Mouse (Mus musculus) liver, adult 2 months (tissue): ENCODE results near the gene Mcm8. TPM values are rescaled to one million over a fixed set of nuclear protein-coding genes. Genes with fewer than 3 reads are reported as not detected.

Experiments
- DNase-seq: peaks from one replicate; pipeline ENCODE4 v3.0.0-alpha.2; 2011; ENCODE audit warnings: low read depth, low spot score; ENCODE audit errors: extremely low read depth
- H3K27ac ChIP-seq: fragments of 200-500 bp; replicated peaks from 2 replicates; pipeline ENCODE4 v1.5.1; 2012; ENCODE audit warnings: low read depth, mild to moderate bottlenecking, control low read depth, inconsistent platforms, low read length; ENCODE audit not compliant: insufficient read depth
- H3K27me3 ChIP-seq: fragments of 200-500 bp; 2 replicates; pipeline ENCODE4 v1.6.1; 2012; ENCODE audit warnings: mild to moderate bottlenecking, moderate library complexity, low read length, inconsistent platforms; ENCODE audit not compliant: control insufficient read depth, insufficient read depth
- H3K36me3 ChIP-seq: fragments of 200-500 bp; 2 replicates; pipeline ENCODE4 v1.6.1; 2012; ENCODE audit warnings: low read length, inconsistent platforms; ENCODE audit not compliant: control insufficient read depth, insufficient read depth
- H3K4me1 ChIP-seq: fragments of 200-500 bp; 2 replicates; pipeline ENCODE4 v1.6.1; 2011; ENCODE audit warnings: low read length; ENCODE audit not compliant: control insufficient read depth, insufficient read depth
- H3K4me3 ChIP-seq: fragments of 200-500 bp; 2 replicates; pipeline ENCODE4 v1.5.1; 2011; ENCODE audit warnings: low read depth, mild to moderate bottlenecking, control low read depth, low read length, moderate library complexity; ENCODE audit not compliant: insufficient read depth
- H3K79me2 ChIP-seq: fragments of 200-500 bp; 2 replicates; pipeline ENCODE4 v1.6.1; 2012; ENCODE audit warnings: inconsistent platforms, mild to moderate bottlenecking, low read length, moderate library complexity; ENCODE audit not compliant: control insufficient read depth, insufficient read depth
- H3K9ac ChIP-seq: fragments of 200-500 bp; 2 replicates; pipeline ENCODE4 v1.6.1; 2012; ENCODE audit warnings: low read depth, mild to moderate bottlenecking, control low read depth, inconsistent platforms, low read length
- CTCF ChIP-seq: fragments of 200-500 bp; IDR thresholded peaks from 2 replicates; pipeline ENCODE4 v1.5.1; 2011; ENCODE audit warnings: low read depth, low read length, control low read depth
- POLR2A ChIP-seq: fragments of 200-500 bp; IDR thresholded peaks from 2 replicates; pipeline ENCODE4 v1.6.1; 2011; ENCODE audit warnings: low read length, control low read depth; ENCODE audit not compliant: insufficient read depth; ENCODE audit errors: extremely low read depth
- WGBS: fragments of 180-500 bp; shearing (Covaris S2); methylation state at CpG from one replicate; pipeline ENCODE4 v1.1.7; 2018; 5-methylcytosine and 5-hydroxymethylcytosine counted together
- polyA plus RNA-seq: library from polyadenylated mRNA; depleted of rRNA; stranded (reverse); fragments of >200 nt; gene quantifications from 2 replicates; pipeline ENCODE4 v1.2.3, GENCODE M21; 2012
- total RNA-seq: library from RNA; depleted of rRNA; stranded (reverse); fragments of >200 nt; gene quantifications from 2 replicates; pipeline ENCODE4 v1.2.3, GENCODE M21; 2014

Mcm8 gene
- total and polyA plus RNA-seq, 2 experiments, result 0.54 to 1.8 TPM

DNA sequence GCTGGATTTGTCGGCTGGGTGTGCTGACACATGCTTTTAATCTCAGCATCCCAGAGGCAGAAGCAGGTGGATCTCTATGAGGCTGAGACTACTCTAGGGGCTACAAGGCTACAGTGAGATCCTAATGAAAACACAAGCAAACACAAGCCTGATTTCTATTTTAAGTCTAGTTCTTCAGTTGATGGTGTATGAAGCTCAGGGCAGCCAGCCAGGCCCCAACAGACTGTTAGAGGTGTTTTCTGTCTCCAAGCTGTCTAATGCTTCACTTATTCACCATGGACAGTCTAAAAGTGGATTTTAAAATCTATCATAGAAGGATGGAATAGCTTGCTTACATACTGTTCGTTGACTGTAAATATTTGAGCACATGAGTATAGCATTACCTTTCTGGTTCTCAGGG is 45.5 kb downstream of the Mcm8 start:
- H3K27me3 ChIP-seq, result no peaks in the 10 kb centered on the region
- no peak overlapping the region for H3K9ac ChIP-seq
- WGBS, result 93% methylated on average over 2 of the region's 2 CpGs
- TF ChIP-seq POLR2A, result no peak
- no peak for TF ChIP-seq CTCF
- no peak overlapping the region for H3K4me3 ChIP-seq
- H3K4me1 ChIP-seq, result peaks cover 6% of the 10 kb centered on the region; the same call in 1 of the 2 replicates
- DNase-seq, result no peak
- H3K27ac ChIP-seq, result no peak overlapping the region
- H3K79me2 ChIP-seq, result peaks cover 11% of the 10 kb centered on the region; the same call in 1 of the 2 replicates
- peaks cover 35% of the 10 kb centered on the region for H3K36me3 ChIP-seq

DNA sequence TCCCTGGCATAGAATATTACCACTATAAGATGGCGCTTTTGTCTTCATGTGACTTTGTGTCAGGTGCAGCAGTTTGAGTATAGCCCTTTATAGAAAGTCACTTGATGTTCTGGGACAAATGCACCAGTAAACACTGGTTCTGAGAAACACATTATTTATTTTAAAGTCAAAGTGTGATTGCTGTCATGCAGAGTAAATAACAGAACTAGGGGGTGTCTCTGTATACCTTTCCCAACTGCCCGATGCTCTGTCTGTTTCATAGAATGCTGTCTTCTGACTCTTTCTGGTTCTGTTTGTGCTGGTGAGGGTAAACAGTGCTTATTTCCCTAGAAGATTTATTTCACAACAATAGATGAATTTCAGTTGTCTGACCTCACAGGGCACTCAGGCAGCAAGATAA is 47.4 kb downstream of the Mcm8 start:
- no peak for TF ChIP-seq POLR2A
- no peak for TF ChIP-seq CTCF
- peak; percentile 30 for DNase-seq
- 60% methylated on average over 2 of the region's 2 CpGs for WGBS

DNA sequence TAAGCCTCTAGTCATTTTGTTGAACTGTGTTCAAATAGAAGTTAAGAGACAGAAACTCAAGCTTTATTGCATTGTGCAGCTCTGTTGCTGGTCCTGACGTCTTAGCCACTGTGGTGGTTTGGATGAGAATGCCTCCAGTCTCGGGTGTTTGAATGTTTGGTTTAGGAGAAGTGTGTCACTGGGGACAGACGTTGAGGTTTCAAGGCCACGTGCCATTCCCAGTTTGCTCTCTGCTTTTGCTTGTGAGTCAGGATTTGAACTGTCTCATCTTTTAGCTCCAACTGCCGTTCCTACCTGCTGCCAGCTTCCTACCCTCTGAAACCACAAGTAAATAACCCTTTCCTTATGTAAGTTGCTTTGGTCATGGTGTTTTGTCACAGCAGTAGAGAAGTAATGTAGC is 51.6 kb downstream of the Mcm8 start:
- no peak overlapping the region for H3K9ac ChIP-seq
- no peaks in the 10 kb centered on the region for H3K79me2 ChIP-seq
- WGBS, result 38% methylated on average over 5 of the region's 5 CpGs
- DNase-seq, result peak; percentile 16
- peaks cover 4% of the 10 kb centered on the region; the same call in 1 of the 2 replicates for H3K4me1 ChIP-seq
- no peak for TF ChIP-seq POLR2A
- no peak for TF ChIP-seq CTCF
- no peaks in the 10 kb centered on the region for H3K27me3 ChIP-seq
- H3K27ac ChIP-seq, result no peak overlapping the region
- peaks cover 23% of the 10 kb centered on the region for H3K36me3 ChIP-seq
- H3K4me3 ChIP-seq, result no peak overlapping the region

More for the DNA sequence above, 47.4 kb downstream of the Mcm8 start:
- H3K27me3 ChIP-seq, result no peaks in the 10 kb centered on the region
- H3K4me1 ChIP-seq, result peaks cover 6% of the 10 kb centered on the region; the same call in 1 of the 2 replicates
- no peak overlapping the region for H3K27ac ChIP-seq
- peaks cover 6% of the 10 kb centered on the region; the same call in 1 of the 2 replicates for H3K79me2 ChIP-seq
- H3K9ac ChIP-seq, result no peak overlapping the region
- H3K4me3 ChIP-seq, result no peak overlapping the region
- peaks cover 38% of the 10 kb centered on the region for H3K36me3 ChIP-seq

DNA sequence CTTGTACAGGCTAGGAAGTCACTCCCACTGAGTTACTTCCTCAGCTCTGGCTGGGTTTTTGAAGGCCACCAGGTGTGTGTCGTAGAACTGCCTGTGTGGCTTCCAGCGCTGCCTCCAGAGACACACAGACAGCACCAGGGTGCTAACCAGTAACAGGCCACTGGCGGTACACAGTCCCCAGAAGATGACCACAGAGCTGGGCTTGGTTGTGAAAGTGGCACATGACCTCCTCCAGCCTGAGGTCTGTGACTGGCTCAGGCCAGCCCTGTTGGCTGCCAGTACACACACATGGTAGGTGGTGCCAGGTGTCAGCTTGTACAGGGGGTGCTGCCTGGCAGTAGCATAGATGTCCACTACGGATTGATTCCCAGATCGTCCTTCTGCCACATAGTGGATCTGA is 53.7 kb downstream of the Mcm8 start:
- Histone ChIP-seq H3K9ac (no peak overlapping the region), H3K4me1 (peaks cover 2% of the 10 kb centered on the region; the same call in 1 of the 2 replicates), H3K27ac (peak overlapping the region; percentile 37), H3K36me3 (peaks cover 15% of the 10 kb centered on the region), H3K27me3 (no peaks in the 10 kb centered on the region), H3K79me2 (no peaks in the 10 kb centered on the region), H3K4me3 (no peak overlapping the region)
- 23% methylated on average over 5 of the region's 5 CpGs for WGBS
- peak; percentile 93 for DNase-seq
- TF ChIP-seq POLR2A (no peak), CTCF (no peak)

DNA sequence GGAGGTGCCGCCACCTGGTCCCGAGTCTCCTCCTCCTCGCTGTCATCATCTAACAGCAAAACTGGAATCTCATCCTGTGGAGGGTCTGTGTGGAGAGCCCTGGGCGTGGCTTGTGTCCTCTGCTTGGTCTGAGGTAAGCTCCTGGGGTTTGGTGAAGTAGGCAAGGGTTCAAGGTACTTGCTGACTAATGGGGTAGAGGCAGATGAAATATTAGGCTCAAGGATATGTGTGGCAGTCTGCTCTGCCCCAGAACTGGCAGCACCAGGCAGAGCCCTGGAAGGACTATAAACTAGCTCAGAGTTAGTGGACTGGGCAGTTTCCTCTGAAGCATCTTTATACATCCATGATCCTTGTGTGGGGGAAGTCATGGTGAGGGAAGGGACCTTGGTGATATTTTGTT is 54.3 kb downstream of the Mcm8 start:
- H3K4me3 ChIP-seq, result no peak overlapping the region
- DNase-seq, result peak; percentile 28

DNA sequence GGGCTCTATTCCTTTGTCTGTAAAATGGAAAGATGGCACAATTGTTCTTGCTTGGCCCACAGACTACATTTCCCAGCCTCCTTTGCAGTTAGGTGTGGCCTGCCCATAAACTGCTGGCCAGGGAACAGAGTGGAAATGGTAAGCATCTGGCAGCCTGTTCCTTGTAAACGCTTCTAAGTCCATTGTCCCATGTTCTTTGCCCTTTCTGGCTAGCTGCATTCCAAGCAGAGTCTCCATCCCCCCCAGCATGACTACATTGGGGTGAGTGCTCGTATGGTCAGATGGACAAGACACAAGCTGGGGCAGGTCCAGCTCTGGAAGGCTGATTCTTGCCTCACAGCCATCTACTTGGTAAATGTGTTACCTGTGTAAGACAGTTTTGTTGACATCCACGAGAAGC is 55.7 kb downstream of the Mcm8 start:
- H3K4me1 ChIP-seq, result peaks cover 2% of the 10 kb centered on the region; the same call in 1 of the 2 replicates
- H3K9ac ChIP-seq, result no peak overlapping the region
- peaks cover 2% of the 10 kb centered on the region; the same call in 1 of the 2 replicates for H3K36me3 ChIP-seq
- peak; percentile 100 for DNase-seq
- no peaks in the 10 kb centered on the region for H3K79me2 ChIP-seq
- no peaks in the 10 kb centered on the region for H3K27me3 ChIP-seq
- 26% methylated on average over 3 of the region's 3 CpGs for WGBS
- TF ChIP-seq CTCF, result no peak
- H3K4me3 ChIP-seq, result no peak overlapping the region
- H3K27ac ChIP-seq, result no peak overlapping the region; the same call in 1 of the 2 replicates

More for the DNA sequence above, 54.3 kb downstream of the Mcm8 start:
- WGBS, result 88% methylated on average over 4 of the region's 4 CpGs
- H3K9ac ChIP-seq, result no peak overlapping the region
- H3K4me1 ChIP-seq, result peaks cover 2% of the 10 kb centered on the region; the same call in 1 of the 2 replicates
- peaks cover 11% of the 10 kb centered on the region; the same call in 1 of the 2 replicates for H3K36me3 ChIP-seq
- no peaks in the 10 kb centered on the region for H3K79me2 ChIP-seq
- no peak overlapping the region for H3K27ac ChIP-seq
- TF ChIP-seq POLR2A (no peak), CTCF (no peak)
- no peaks in the 10 kb centered on the region for H3K27me3 ChIP-seq
